Mouse (Mus musculus) spleen, adult 2 months (tissue): ENCODE data around the gene Tsc22d3. TPM values are rescaled to one million over a fixed set of nuclear protein-coding genes. Genes with fewer than 3 reads are reported as not detected.

Source experiments
- DNase-seq, 2 experiments: peaks; one replicate each; pipeline versions ENCODE4 v3.0.0 to v3.0.0-alpha.2; 2012 to 2021; ENCODE audit warnings: low spot score in 2 of 2, low read depth in 1 of 2
- H3K27ac ChIP-seq: fragments of 200-500 bp; 2 replicates; pipeline ENCODE4 v1.5.1; 2012; ENCODE audit warnings: low read length, inconsistent platforms; ENCODE audit not compliant: insufficient read depth
- H3K27me3 ChIP-seq: fragments of 200-500 bp; 2 replicates; pipeline ENCODE4 v1.6.1; 2012; ENCODE audit warnings: mild to moderate bottlenecking, moderate library complexity, low read length, inconsistent platforms; ENCODE audit not compliant: control insufficient read depth, insufficient read depth
- H3K36me3 ChIP-seq: fragments of 200-500 bp; 2 replicates; pipeline ENCODE4 v1.6.1; 2012; ENCODE audit warnings: mild to moderate bottlenecking, low read length, inconsistent platforms; ENCODE audit not compliant: control insufficient read depth, insufficient read depth
- H3K4me1 ChIP-seq: fragments of 200-500 bp; 2 replicates; pipeline ENCODE4 v1.6.1; 2011; ENCODE audit warnings: inconsistent platforms; ENCODE audit not compliant: control insufficient read depth, insufficient read depth, insufficient read length
- H3K4me3 ChIP-seq: fragments of 200-500 bp; 2 replicates; pipeline ENCODE4 v1.5.1; 2011; ENCODE audit warnings: mild to moderate bottlenecking, inconsistent platforms; ENCODE audit not compliant: insufficient read depth, insufficient read length; ENCODE audit errors: extremely low read depth
- CTCF ChIP-seq: fragments of 200-500 bp; IDR thresholded peaks from 2 replicates; pipeline ENCODE4 v1.5.1; 2011; ENCODE audit warnings: mild to moderate bottlenecking, inconsistent platforms; ENCODE audit not compliant: insufficient read depth, insufficient read length, insufficient replicate concordance; ENCODE audit errors: extremely low read depth
- POLR2A ChIP-seq: fragments of 200-500 bp; IDR thresholded peaks from 2 replicates; pipeline ENCODE4 v1.6.1; 2011; ENCODE audit warnings: low read depth, low read length, inconsistent platforms
- WGBS: fragments of 180-500 bp; shearing (Covaris S2); methylation state at CpG from one replicate; pipeline ENCODE4 v1.1.7; 2018; 5-methylcytosine and 5-hydroxymethylcytosine counted together
- polyA plus RNA-seq: library from polyadenylated mRNA; depleted of rRNA; stranded (reverse); fragments of >200 nt; gene quantifications from 2 replicates; pipeline ENCODE4 v1.2.3, GENCODE M21; 2012

Gene Tsc22d3
- polyA plus RNA-seq, 1 experiment: 173 TPM

GRCm38 (mm10) chrX:140538649-140539048 lies 61.8 kb downstream of the Tsc22d3 start:
- no peak overlapping the region for H3K4me3 ChIP-seq
- peaks cover 18% of the 10 kb centered on the region for H3K36me3 ChIP-seq
- no peak for DNase-seq
- no peaks in the 10 kb centered on the region for H3K27me3 ChIP-seq
- peaks cover 12% of the 10 kb centered on the region for H3K4me1 ChIP-seq
- no peak for TF ChIP-seq CTCF
- TF ChIP-seq POLR2A: no peak
- H3K27ac ChIP-seq: peak overlapping the region; percentile 87
- 57% methylated on average over 2 of the region's 2 CpGs for WGBS

DNA sequence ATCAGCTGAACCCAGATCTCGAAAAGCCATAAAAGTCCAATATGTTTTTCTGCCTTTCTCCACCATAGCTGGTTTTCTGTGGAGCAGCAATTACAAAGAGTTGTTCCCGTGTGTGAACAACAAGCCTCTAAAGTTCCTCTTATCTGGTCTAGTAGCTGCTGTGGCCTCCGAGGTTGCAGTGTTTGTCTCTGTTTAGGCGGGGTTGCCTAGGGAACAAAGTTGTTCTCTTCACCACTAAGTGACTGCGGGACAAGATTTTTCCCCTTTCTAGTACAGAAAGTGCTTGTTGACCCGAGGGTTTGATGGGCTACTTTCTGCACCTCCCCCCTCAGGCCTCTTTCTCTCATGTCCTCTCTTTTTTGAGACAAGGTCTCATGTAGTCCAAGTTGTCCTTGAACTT lies 62.8 kb downstream of the Tsc22d3 start:
- Histone ChIP-seq H3K4me1 (peaks cover 12% of the 10 kb centered on the region), H3K27me3 (no peaks in the 10 kb centered on the region), H3K27ac (peak overlapping the region; percentile 87), H3K4me3 (no peak overlapping the region), H3K36me3 (peaks cover 18% of the 10 kb centered on the region)
- 31% methylated on average over 6 of the region's 6 CpGs for WGBS
- TF ChIP-seq POLR2A: no peak; the same call in 1 of the 2 replicates
- no peak for TF ChIP-seq CTCF
- peak; percentile 64 to 83 for DNase-seq

- Histone ChIP-seq H3K4me1 (peaks cover 12% of the 10 kb centered on the region), H3K27ac (no peak overlapping the region), H3K36me3 (peaks cover 6% of the 10 kb centered on the region), H3K4me3 (no peak overlapping the region), H3K27me3 (no peaks in the 10 kb centered on the region)
- DNase-seq: no peak
- TF ChIP-seq CTCF (no peak), POLR2A (no peak)
- 73% methylated on average over 1 of the region's 1 CpGs for WGBS
Measured at GRCm38 (mm10) chrX:140535487-140535886, 65.0 kb downstream of the Tsc22d3 start.

- no peak overlapping the region for H3K27ac ChIP-seq
- WGBS: 75% methylated on average over 3 of the region's 3 CpGs
- H3K4me1 ChIP-seq: peaks cover 15% of the 10 kb centered on the region
- no peak overlapping the region for H3K4me3 ChIP-seq
- DNase-seq: no peak
- TF ChIP-seq POLR2A: no peak
- no peak for TF ChIP-seq CTCF
- H3K36me3 ChIP-seq: no peaks in the 10 kb centered on the region
- H3K27me3 ChIP-seq: no peaks in the 10 kb centered on the region
Measured at GRCm38 (mm10) chrX:140534306-140534705, 66.2 kb downstream of the Tsc22d3 start.

- H3K4me1 ChIP-seq: peaks cover 14% of the 10 kb centered on the region
- no peak for TF ChIP-seq POLR2A
- no peak for TF ChIP-seq CTCF
- H3K27ac ChIP-seq: no peak overlapping the region
- H3K36me3 ChIP-seq: no peaks in the 10 kb centered on the region
- no peak for DNase-seq
- no peak overlapping the region for H3K4me3 ChIP-seq
- no peaks in the 10 kb centered on the region for H3K27me3 ChIP-seq
- 82% methylated on average over 6 of the region's 6 CpGs for WGBS
Measured at GRCm38 (mm10) chrX:140532325-140532724, 68.1 kb downstream of the Tsc22d3 start.

DNA sequence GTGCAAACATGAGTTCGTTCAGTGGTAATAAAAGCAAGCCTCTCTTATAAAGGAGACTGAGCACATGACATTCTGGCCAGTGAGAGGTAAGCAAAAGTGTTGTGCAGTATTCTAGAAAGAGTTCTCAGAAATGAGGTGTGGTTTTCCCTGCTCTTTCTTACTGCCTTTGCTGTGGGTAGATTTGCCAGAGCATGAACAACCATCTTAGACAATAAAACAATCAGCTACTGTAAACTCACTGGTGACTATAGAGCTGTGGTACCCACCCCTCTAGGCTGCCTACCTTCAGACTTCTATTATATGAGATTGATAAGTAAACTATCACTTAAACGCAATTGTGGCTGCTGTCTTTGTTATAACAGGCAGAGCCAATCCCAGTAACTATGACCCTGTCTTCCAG lies 69.1 kb downstream of the Tsc22d3 start:
- peaks cover 10% of the 10 kb centered on the region; the same call in 1 of the 2 replicates for H3K4me1 ChIP-seq
- no peaks in the 10 kb centered on the region for H3K27me3 ChIP-seq
- H3K27ac ChIP-seq: peak overlapping the region; percentile 15; the same call in 1 of the 2 replicates
- no peak for TF ChIP-seq CTCF
- TF ChIP-seq POLR2A: no peak
- 78% methylated on average over 2 of the region's 2 CpGs for WGBS
- no peak overlapping the region for H3K4me3 ChIP-seq
- DNase-seq: no peak
- H3K36me3 ChIP-seq: no peaks in the 10 kb centered on the region

- TF ChIP-seq POLR2A (no peak), CTCF (no peak)
- Histone ChIP-seq H3K27ac (no peak overlapping the region; the same call in 1 of the 2 replicates), H3K4me3 (no peak overlapping the region), H3K36me3 (no peaks in the 10 kb centered on the region), H3K27me3 (no peaks in the 10 kb centered on the region), H3K4me1 (peaks cover 10% of the 10 kb centered on the region; the same call in 1 of the 2 replicates)
- WGBS: 85% methylated on average over 5 of the region's 5 CpGs
- DNase-seq: no peak
Measured at GRCm38 (mm10) chrX:140530632-140531031, 69.8 kb downstream of the Tsc22d3 start.
